Mouse (Mus musculus): Measurements from ENCODE around the gene C530008M17Rik. TPM values are rescaled to one million over a fixed set of nuclear protein-coding genes. Genes with fewer than 3 reads are reported as not detected.
A peak's percentile ranks its signal among the peaks of the same experiment; 100 is the strongest.

Gene C530008M17Rik
- polyA plus RNA-seq, 1 experiment from 2014 or later = 11.1 TPM

- no peaks in the 10 kb centered on the region for H3K27me3 ChIP-seq (replicated peaks; ENCODE audit: control insufficient read depth, insufficient read depth, low read length)
- H3K4me2 ChIP-seq (ENCODE audit: low read depth, low read length) = no peak overlapping the region
- WGBS = 76% methylated on average over 9 of the region's 9 CpGs
- H3K4me3 ChIP-seq (ENCODE audit: low read length) = no peak overlapping the region
- H3K36me3 ChIP-seq (ENCODE audit: control insufficient read depth, insufficient read depth, low read length) = no peaks in the 10 kb centered on the region
- no peak for ATAC-seq
- no peaks in the 10 kb centered on the region for H3K4me1 ChIP-seq (ENCODE audit: control insufficient read depth, insufficient read depth, low read length)
- no peak overlapping the region for H3K27ac ChIP-seq (ENCODE audit: low read length)
- H3K9ac ChIP-seq (ENCODE audit: low read depth, low read length) = no peak overlapping the region
- H3K9me3 ChIP-seq (ENCODE audit: control insufficient read depth, low read length) = no peaks in the 10 kb centered on the region
These were observed 117.3 kb downstream of the C530008M17Rik start for GRCm38 (mm10) chr5:76773492-76774158.

GRCm38 (mm10) chr5:76779094-76779615 is 122.8 kb downstream of the C530008M17Rik start:
- H3K4me1 ChIP-seq (ENCODE audit: control insufficient read depth, insufficient read depth, low read length) = peaks cover 7% of the 10 kb centered on the region; the same call in 1 of the 2 replicates
- ATAC-seq = peak; percentile 52; the same call in 1 of the 2 replicates
- H3K36me3 ChIP-seq (ENCODE audit: control insufficient read depth, insufficient read depth, low read length) = no peaks in the 10 kb centered on the region
- no peak overlapping the region for H3K4me2 ChIP-seq (ENCODE audit: low read depth, low read length)
- H3K27ac ChIP-seq (ENCODE audit: low read length) = no peak overlapping the region
- no peak overlapping the region for H3K9ac ChIP-seq (ENCODE audit: low read depth, low read length)
- H3K9me3 ChIP-seq (ENCODE audit: control insufficient read depth, low read length) = no peaks in the 10 kb centered on the region
- 54% methylated on average over 14 of the region's 14 CpGs for WGBS
- H3K27me3 ChIP-seq (replicated peaks; ENCODE audit: control insufficient read depth, insufficient read depth, low read length) = no peaks in the 10 kb centered on the region
- H3K4me3 ChIP-seq (ENCODE audit: low read length) = no peak overlapping the region

GRCm38 (mm10) chr5:76781943-76782342 is 125.6 kb downstream of the C530008M17Rik start:
- Histone ChIP-seq H3K4me1 (ENCODE audit: control insufficient read depth, insufficient read depth, low read length) (peaks cover 7% of the 10 kb centered on the region; the same call in 1 of the 2 replicates), H3K4me3 (ENCODE audit: low read length) (no peak overlapping the region), H3K4me2 (ENCODE audit: low read depth, low read length) (no peak overlapping the region), H3K36me3 (ENCODE audit: control insufficient read depth, insufficient read depth, low read length) (no peaks in the 10 kb centered on the region), H3K9me3 (ENCODE audit: control insufficient read depth, low read length) (no peaks in the 10 kb centered on the region), H3K9ac (ENCODE audit: low read depth, low read length) (no peak overlapping the region), H3K27ac (ENCODE audit: low read length) (no peak overlapping the region; the same call in 1 of the 2 replicates), H3K27me3 (replicated peaks; ENCODE audit: control insufficient read depth, insufficient read depth, low read length) (no peaks in the 10 kb centered on the region)
- WGBS = 74% methylated on average over 13 of the region's 13 CpGs
- ATAC-seq = no peak

- H3K9me3 ChIP-seq (ENCODE audit: control insufficient read depth, low read length) = no peaks in the 10 kb centered on the region
- H3K27me3 ChIP-seq (replicated peaks; ENCODE audit: control insufficient read depth, insufficient read depth, low read length) = no peaks in the 10 kb centered on the region
- H3K36me3 ChIP-seq (ENCODE audit: control insufficient read depth, insufficient read depth, low read length) = no peaks in the 10 kb centered on the region
- no peak overlapping the region for H3K4me3 ChIP-seq (ENCODE audit: low read length)
- H3K4me1 ChIP-seq (ENCODE audit: control insufficient read depth, insufficient read depth, low read length) = peaks cover 7% of the 10 kb centered on the region; the same call in 1 of the 2 replicates
- 0 out of 2 replicates have a peak overlapping the region, but pooled peaks have one; percentile 22 for H3K9ac ChIP-seq (ENCODE audit: low read depth, low read length)
- peak overlapping the region; percentile 56 for H3K27ac ChIP-seq (ENCODE audit: low read length)
- no peak overlapping the region for H3K4me2 ChIP-seq (ENCODE audit: low read depth, low read length)
- peak; percentile 56 for ATAC-seq
- 45% methylated on average over 7 of the region's 7 CpGs for WGBS
These were observed 126.2 kb downstream of the C530008M17Rik start for GRCm38 (mm10) chr5:76782414-76783103.

- WGBS = 72% methylated on average over 8 of the region's 8 CpGs
- no peaks in the 10 kb centered on the region for H3K9me3 ChIP-seq (ENCODE audit: control insufficient read depth, low read length)
- H3K4me2 ChIP-seq (ENCODE audit: low read depth, low read length) = no peak overlapping the region
- H3K36me3 ChIP-seq (ENCODE audit: control insufficient read depth, insufficient read depth, low read length) = no peaks in the 10 kb centered on the region
- H3K4me3 ChIP-seq (ENCODE audit: low read length) = no peak overlapping the region
- no peak for ATAC-seq
- H3K27me3 ChIP-seq (replicated peaks; ENCODE audit: control insufficient read depth, insufficient read depth, low read length) = no peaks in the 10 kb centered on the region
- H3K27ac ChIP-seq (ENCODE audit: low read length) = no peak overlapping the region
- no peak overlapping the region for H3K9ac ChIP-seq (ENCODE audit: low read depth, low read length)
- peaks cover 7% of the 10 kb centered on the region; the same call in 1 of the 2 replicates for H3K4me1 ChIP-seq (ENCODE audit: control insufficient read depth, insufficient read depth, low read length)
These were observed 126.8 kb downstream of the C530008M17Rik start for GRCm38 (mm10) chr5:76783104-76783441.

GRCm38 (mm10) chr5:76784151-76784723 is 127.9 kb downstream of the C530008M17Rik start:
- no peak overlapping the region for H3K27ac ChIP-seq (ENCODE audit: low read length)
- no peak overlapping the region for H3K4me2 ChIP-seq (ENCODE audit: low read depth, low read length)
- no peaks in the 10 kb centered on the region for H3K27me3 ChIP-seq (replicated peaks; ENCODE audit: control insufficient read depth, insufficient read depth, low read length)
- ATAC-seq = no peak
- H3K4me1 ChIP-seq (ENCODE audit: control insufficient read depth, insufficient read depth, low read length) = peaks cover 3% of the 10 kb centered on the region; the same call in 1 of the 2 replicates
- no peak overlapping the region for H3K4me3 ChIP-seq (ENCODE audit: low read length)
- H3K9ac ChIP-seq (ENCODE audit: low read depth, low read length) = no peak overlapping the region
- H3K36me3 ChIP-seq (ENCODE audit: control insufficient read depth, insufficient read depth, low read length) = no peaks in the 10 kb centered on the region
- no peaks in the 10 kb centered on the region for H3K9me3 ChIP-seq (ENCODE audit: control insufficient read depth, low read length)
- 78% methylated on average over 7 of the region's 7 CpGs for WGBS

GRCm38 (mm10) chr5:76785013-76785412 is 128.7 kb downstream of the C530008M17Rik start:
- Histone ChIP-seq H3K9me3 (ENCODE audit: control insufficient read depth, low read length) (no peaks in the 10 kb centered on the region), H3K4me3 (ENCODE audit: low read length) (no peak overlapping the region), H3K9ac (ENCODE audit: low read depth, low read length) (no peak overlapping the region), H3K4me2 (ENCODE audit: low read depth, low read length) (no peak overlapping the region), H3K36me3 (ENCODE audit: control insufficient read depth, insufficient read depth, low read length) (no peaks in the 10 kb centered on the region), H3K27ac (ENCODE audit: low read length) (no peak overlapping the region), H3K4me1 (ENCODE audit: control insufficient read depth, insufficient read depth, low read length) (0 out of 2 replicates have a peak, but pooled peaks cover 2% of the 10 kb centered on the region), H3K27me3 (replicated peaks; ENCODE audit: control insufficient read depth, insufficient read depth, low read length) (no peaks in the 10 kb centered on the region)
- ATAC-seq = no peak
- 78% methylated on average over 6 of the region's 6 CpGs for WGBS

GRCm38 (mm10) chr5:76789881-76790280 is 133.6 kb downstream of the C530008M17Rik start:
- ATAC-seq = no peak
- H3K36me3 ChIP-seq (ENCODE audit: control insufficient read depth, insufficient read depth, low read length) = peaks cover 4% of the 10 kb centered on the region; the same call in 1 of the 2 replicates
- H3K9ac ChIP-seq (ENCODE audit: low read depth, low read length) = no peak overlapping the region
- H3K9me3 ChIP-seq (ENCODE audit: control insufficient read depth, low read length) = no peaks in the 10 kb centered on the region
- H3K4me3 ChIP-seq (ENCODE audit: low read length) = no peak overlapping the region
- H3K4me1 ChIP-seq (ENCODE audit: control insufficient read depth, insufficient read depth, low read length) = no peaks in the 10 kb centered on the region
- H3K4me2 ChIP-seq (ENCODE audit: low read depth, low read length) = no peak overlapping the region
- no peaks in the 10 kb centered on the region for H3K27me3 ChIP-seq (replicated peaks; ENCODE audit: control insufficient read depth, insufficient read depth, low read length)
- WGBS = 91% methylated on average over 4 of the region's 4 CpGs
- no peak overlapping the region for H3K27ac ChIP-seq (ENCODE audit: low read length)

- H3K27me3 ChIP-seq (replicated peaks; ENCODE audit: control insufficient read depth, insufficient read depth, low read length) = no peaks in the 10 kb centered on the region
- H3K9ac ChIP-seq (ENCODE audit: low read depth, low read length) = no peak overlapping the region
- H3K9me3 ChIP-seq (ENCODE audit: control insufficient read depth, low read length) = no peaks in the 10 kb centered on the region
- H3K36me3 ChIP-seq (ENCODE audit: control insufficient read depth, insufficient read depth, low read length) = peaks cover 4% of the 10 kb centered on the region; the same call in 1 of the 2 replicates
- no peak for ATAC-seq
- H3K4me2 ChIP-seq (ENCODE audit: low read depth, low read length) = no peak overlapping the region
- 85% methylated on average over 4 of the region's 4 CpGs for WGBS
- no peaks in the 10 kb centered on the region for H3K4me1 ChIP-seq (ENCODE audit: control insufficient read depth, insufficient read depth, low read length)
- no peak overlapping the region for H3K27ac ChIP-seq (ENCODE audit: low read length)
- no peak overlapping the region for H3K4me3 ChIP-seq (ENCODE audit: low read length)
These were observed 135.0 kb downstream of the C530008M17Rik start for GRCm38 (mm10) chr5:76791280-76791679.

All from intestine, embryonic 16.5 days (tissue).